Mouse (Mus musculus): ENCODE results near the gene Proca1.
A peak's percentile ranks its signal among the peaks of the same experiment; 100 is the strongest.

Proca1 gene

GRCm38 (mm10) chr11:78193113-78193512 is at the start of gene Proca1:
TSS of gene Proca1 (plus strand) at chr11:78193392.
- DNase-seq, result no peak

- DNase-seq, result no peak
Measured at GRCm38 (mm10) chr11:78143520-78143919, 49.7 kb upstream of the Proca1 start.

GRCm38 (mm10) chr11:78146168-78146567 is 47.0 kb upstream of the Proca1 start:
- no peak for DNase-seq

GRCm38 (mm10) chr11:78146707-78147543 is 46.3 kb upstream of the Proca1 start:
- DNase-seq, result no peak

GRCm38 (mm10) chr11:78151161-78151560 is 42.0 kb upstream of the Proca1 start:
- no peak for DNase-seq

GRCm38 (mm10) chr11:78152299-78153231 is 40.6 kb upstream of the Proca1 start:
- DNase-seq, result no peak

GRCm38 (mm10) chr11:78153778-78154177 is 39.4 kb upstream of the Proca1 start:
- DNase-seq, result no peak

- no peak for DNase-seq
Measured at GRCm38 (mm10) chr11:78155674-78156073, 37.5 kb upstream of the Proca1 start.

- DNase-seq, result no peak
Measured at GRCm38 (mm10) chr11:78156156-78156699, 37.0 kb upstream of the Proca1 start.

GRCm38 (mm10) chr11:78159096-78159495 is 34.1 kb upstream of the Proca1 start:
- peak; percentile 57 to 69 for DNase-seq

- DNase-seq, result no peak
Measured at GRCm38 (mm10) chr11:78159557-78159956, 33.6 kb upstream of the Proca1 start.

- DNase-seq, result no peak
Measured at GRCm38 (mm10) chr11:78160171-78160570, 33.0 kb upstream of the Proca1 start.

GRCm38 (mm10) chr11:78160675-78161074 is 32.5 kb upstream of the Proca1 start:
- DNase-seq, result no peak

GRCm38 (mm10) chr11:78161169-78161568 is 32.0 kb upstream of the Proca1 start:
- no peak for DNase-seq

GRCm38 (mm10) chr11:78161968-78162367 is 31.2 kb upstream of the Proca1 start:
- no peak for DNase-seq

- no peak for DNase-seq
Measured at GRCm38 (mm10) chr11:78162504-78162903, 30.7 kb upstream of the Proca1 start.

- no peak for DNase-seq
Measured at GRCm38 (mm10) chr11:78163045-78163444, 30.1 kb upstream of the Proca1 start.

- peak; percentile 43 to 58 for DNase-seq
Measured at GRCm38 (mm10) chr11:78163681-78164603, 29.2 kb upstream of the Proca1 start.

GRCm38 (mm10) chr11:78164604-78164923 is 28.6 kb upstream of the Proca1 start:
- no peak for DNase-seq

GRCm38 (mm10) chr11:78164924-78165760 is 28.1 kb upstream of the Proca1 start, which contains the start of gene Traf4:
TSS of gene Traf4 (minus strand) at chr11:78165589.
- DNase-seq, result peak; percentile 78 to 91

GRCm38 (mm10) chr11:78165761-78166109 is 27.5 kb upstream of the Proca1 start:
- DNase-seq, result no peak
